Mouse (Mus musculus) forebrain, embryonic 10.5 days (tissue): ENCODE measurements around the gene Cpne9. TPM values are rescaled to one million over a fixed set of nuclear protein-coding genes. Genes with fewer than 3 reads are reported as not detected.
A peak's percentile ranks its signal among the peaks of the same experiment; 100 is the strongest.

ENCODE experiments used
- DNase-seq: peaks from one replicate; pipeline ENCODE4 v3.0.0-alpha.2; 2017; ENCODE audit warnings: low spot score; ENCODE audit errors: extremely low spot score
- H3K27ac ChIP-seq: fragments of 300-500 bp; sonication (generic); 2 replicates; pipeline ENCODE4 v1.5.1; 2016; ENCODE audit warnings: mild to moderate bottlenecking
- H3K27me3 ChIP-seq: fragments of 300-500 bp; sonication (generic); 2 replicates; pipeline ENCODE4 v1.6.1; 2016; ENCODE audit warnings: mild to moderate bottlenecking; ENCODE audit not compliant: poor library complexity, severe bottlenecking
- H3K36me3 ChIP-seq: fragments of 300-500 bp; sonication (generic); replicated peaks from 2 replicates; pipeline ENCODE4 v1.6.1; 2016; ENCODE audit warnings: mild to moderate bottlenecking, moderate library complexity
- H3K4me1 ChIP-seq: fragments of 300-500 bp; sonication (generic); 2 replicates; pipeline ENCODE4 v1.6.1; 2016
- H3K4me3 ChIP-seq: fragments of 300-500 bp; sonication (generic); 2 replicates; pipeline ENCODE4 v1.5.1; 2016; ENCODE audit warnings: mild to moderate bottlenecking, moderate library complexity
- H3K9me3 ChIP-seq: fragments of 300-500 bp; sonication (generic); 2 replicates; pipeline ENCODE4 v1.6.1; 2016; ENCODE audit warnings: mild to moderate bottlenecking, moderate library complexity
- WGBS: fragments of 180-500 bp; shearing (Covaris S2); methylation state at CpG from one replicate; pipeline ENCODE4 v1.1.7; 2016; 5-methylcytosine and 5-hydroxymethylcytosine counted together
- polyA plus RNA-seq: library from polyadenylated mRNA; unstranded; fragments of >200 nt; fragmentation: Nextera tagmentation; extraction: Ambion mirVana; gene quantifications from 2 replicates; pipeline ENCODE4 v1.2.1, GENCODE M21; 2016

Cpne9 gene
- polyA plus RNA-seq, 1 experiment from 2014 or later: 0.05 TPM

DNA sequence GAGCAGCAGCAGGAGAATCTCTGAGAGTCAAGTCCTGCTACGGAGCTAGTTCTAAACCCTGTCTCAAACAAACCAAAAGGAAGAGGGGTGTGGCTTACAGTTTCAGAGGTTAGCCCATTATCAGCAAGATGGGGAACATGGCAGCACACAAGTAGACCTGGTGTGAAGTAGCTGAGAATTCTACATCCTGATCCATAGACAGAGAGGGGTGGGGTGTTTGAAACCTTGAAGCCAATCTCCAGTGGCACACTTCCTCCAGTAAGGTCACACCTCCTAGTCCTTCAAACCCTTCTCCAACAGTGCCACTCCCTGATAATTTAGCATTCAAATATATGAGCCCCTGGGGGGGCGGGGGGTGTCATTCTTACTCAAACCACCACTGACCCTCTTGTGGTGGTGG lies 13.9 kb downstream of the Cpne9 start:
- Histone ChIP-seq H3K27me3 (no peaks in the 10 kb centered on the region), H3K36me3 (no peaks in the 10 kb centered on the region), H3K4me3 (no peak overlapping the region), H3K27ac (no peak overlapping the region), H3K4me1 (no peaks in the 10 kb centered on the region), H3K9me3 (no peaks in the 10 kb centered on the region)
- DNase-seq: no peak
- 81% methylated on average over 2 of the region's 2 CpGs for WGBS

GRCm38 (mm10) chr6:113296639-113297038 lies 14.5 kb downstream of the Cpne9 start:
- no peak overlapping the region for H3K27ac ChIP-seq
- no peaks in the 10 kb centered on the region for H3K27me3 ChIP-seq
- H3K4me3 ChIP-seq: no peak overlapping the region
- H3K36me3 ChIP-seq: no peaks in the 10 kb centered on the region
- H3K9me3 ChIP-seq: no peaks in the 10 kb centered on the region
- 73% methylated on average over 4 of the region's 4 CpGs for WGBS
- DNase-seq: no peak
- H3K4me1 ChIP-seq: no peaks in the 10 kb centered on the region

DNA sequence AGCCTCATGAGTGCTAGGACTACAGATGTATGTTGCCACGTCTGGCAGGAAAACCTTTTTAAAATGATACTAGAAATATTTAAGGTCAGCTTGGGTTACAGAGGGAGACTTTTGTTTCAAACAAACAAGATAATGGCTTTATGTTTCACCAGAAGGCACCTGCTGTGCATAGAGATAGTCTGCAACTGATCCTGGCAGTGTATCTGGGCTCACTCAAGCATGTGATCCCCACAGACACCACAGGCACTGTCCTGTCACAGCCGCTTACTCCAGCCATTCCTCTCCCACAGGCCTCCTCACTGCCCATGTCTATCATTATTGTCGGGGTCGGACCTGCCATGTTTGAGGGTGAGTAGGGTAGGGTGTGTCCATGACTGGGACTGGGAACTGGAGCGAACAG lies 19.2 kb downstream of the Cpne9 start:
- peaks cover 7% of the 10 kb centered on the region for H3K4me1 ChIP-seq
- no peak overlapping the region for H3K4me3 ChIP-seq
- no peak overlapping the region for H3K27ac ChIP-seq
- H3K36me3 ChIP-seq: no peaks in the 10 kb centered on the region
- H3K27me3 ChIP-seq: no peaks in the 10 kb centered on the region
- H3K9me3 ChIP-seq: no peaks in the 10 kb centered on the region
- no peak for DNase-seq
- WGBS: 88% methylated on average over 5 of the region's 5 CpGs

DNA sequence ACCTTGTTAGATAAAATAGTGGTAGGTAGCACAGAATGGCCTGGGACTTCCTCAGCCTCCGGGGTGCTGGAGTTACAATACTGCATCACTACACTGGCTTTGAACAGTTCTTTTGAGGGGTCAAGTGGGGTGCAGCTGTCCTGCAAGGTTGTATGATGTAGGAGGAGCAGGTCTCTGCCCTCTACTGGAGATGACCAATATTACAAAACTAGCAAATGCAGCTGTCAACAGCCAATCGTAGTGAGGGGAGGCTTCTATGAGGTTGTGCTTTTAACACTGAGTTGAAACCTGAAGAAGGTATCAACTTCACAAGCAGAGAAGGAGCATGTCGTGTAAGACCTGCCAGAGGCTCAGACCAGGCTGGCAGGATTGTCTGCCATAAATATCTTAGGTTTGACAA lies 20.2 kb downstream of the Cpne9 start:
- Histone ChIP-seq H3K4me1 (peaks cover 7% of the 10 kb centered on the region), H3K36me3 (no peaks in the 10 kb centered on the region), H3K27me3 (no peaks in the 10 kb centered on the region), H3K4me3 (no peak overlapping the region), H3K9me3 (no peaks in the 10 kb centered on the region), H3K27ac (no peak overlapping the region)
- 30% methylated on average over 3 of the region's 3 CpGs for WGBS
- no peak for DNase-seq

DNA sequence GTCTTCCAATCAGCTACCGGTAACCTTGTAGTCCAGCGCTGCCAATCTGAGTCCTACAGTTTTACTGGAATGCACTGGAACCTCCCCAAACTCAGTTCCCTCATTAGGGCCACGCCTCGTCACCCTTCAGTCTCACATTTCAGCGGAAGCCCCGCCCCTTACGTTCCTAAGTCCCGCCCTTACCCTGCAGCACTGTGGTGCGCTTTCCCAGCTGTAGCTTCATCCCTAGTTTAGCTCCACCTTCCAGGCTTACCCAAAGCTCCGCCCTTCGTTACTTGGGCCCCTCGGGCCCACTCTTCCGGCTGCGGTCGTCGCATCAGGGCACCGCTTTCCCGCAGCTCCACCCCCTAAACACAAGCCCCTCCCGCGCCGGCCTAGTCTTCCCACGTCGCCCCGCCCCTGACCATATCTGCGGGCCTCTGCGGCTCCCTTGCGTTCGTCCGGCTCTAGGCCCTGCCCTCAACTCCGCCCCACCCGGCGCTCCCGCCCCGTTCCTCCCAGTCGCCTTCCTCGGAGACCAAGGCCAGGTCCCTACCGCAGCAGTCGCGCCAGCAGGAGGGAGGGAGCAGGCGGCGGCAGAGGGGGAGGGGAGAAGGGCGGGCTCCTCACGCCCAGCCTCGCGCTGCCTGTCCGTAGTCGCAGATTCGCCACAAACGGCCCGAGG lies 24.3 kb downstream of the Cpne9 start:
- Histone ChIP-seq H3K27me3 (no peaks in the 10 kb centered on the region), H3K4me1 (peaks cover 27% of the 10 kb centered on the region), H3K4me3 (peak overlapping the region; percentile 94), H3K36me3 (peaks cover 24% of the 10 kb centered on the region), H3K9me3 (no peaks in the 10 kb centered on the region), H3K27ac (peak overlapping the region; percentile 100)
- under 1% methylated on average over 50 of the region's 50 CpGs for WGBS
- peak; percentile 100 for DNase-seq

DNA sequence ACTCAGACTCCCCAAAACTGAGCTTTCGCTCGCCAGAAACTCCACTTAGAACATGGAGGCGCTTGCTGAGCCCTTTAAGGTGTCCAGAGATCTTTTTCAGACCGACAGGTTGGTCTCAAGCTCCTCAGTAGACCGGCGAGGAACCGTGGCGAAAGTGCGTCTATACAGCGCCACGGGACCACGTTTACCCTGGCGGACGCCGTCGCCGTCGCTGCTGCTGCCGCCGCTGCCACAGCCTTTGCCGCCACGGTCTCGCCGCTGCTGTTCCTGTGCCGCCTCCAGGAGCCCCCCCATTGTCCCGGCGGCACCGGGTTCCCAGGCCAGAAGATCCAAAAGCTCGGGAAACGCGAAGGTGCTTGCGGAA lies 24.9 kb downstream of the Cpne9 start, which contains the start of gene Brpf1:
Gene Brpf1, plus strand, starts transcription at position 152 of the 364 bp plus-strand sequence.
- peaks cover 29% of the 10 kb centered on the region for H3K36me3 ChIP-seq
- peak within 1 kb of the TSS; percentile 100 for H3K27ac ChIP-seq
- H3K9me3 ChIP-seq: no peaks in the 10 kb centered on the region
- peak within 1 kb of the TSS; percentile 94 for H3K4me3 ChIP-seq
- peaks cover 27% of the 10 kb centered on the region for H3K4me1 ChIP-seq
- H3K27me3 ChIP-seq: no peaks in the 10 kb centered on the region
- under 1% methylated on average over 32 of the region's 32 CpGs for WGBS
- no peak for DNase-seq

DNA sequence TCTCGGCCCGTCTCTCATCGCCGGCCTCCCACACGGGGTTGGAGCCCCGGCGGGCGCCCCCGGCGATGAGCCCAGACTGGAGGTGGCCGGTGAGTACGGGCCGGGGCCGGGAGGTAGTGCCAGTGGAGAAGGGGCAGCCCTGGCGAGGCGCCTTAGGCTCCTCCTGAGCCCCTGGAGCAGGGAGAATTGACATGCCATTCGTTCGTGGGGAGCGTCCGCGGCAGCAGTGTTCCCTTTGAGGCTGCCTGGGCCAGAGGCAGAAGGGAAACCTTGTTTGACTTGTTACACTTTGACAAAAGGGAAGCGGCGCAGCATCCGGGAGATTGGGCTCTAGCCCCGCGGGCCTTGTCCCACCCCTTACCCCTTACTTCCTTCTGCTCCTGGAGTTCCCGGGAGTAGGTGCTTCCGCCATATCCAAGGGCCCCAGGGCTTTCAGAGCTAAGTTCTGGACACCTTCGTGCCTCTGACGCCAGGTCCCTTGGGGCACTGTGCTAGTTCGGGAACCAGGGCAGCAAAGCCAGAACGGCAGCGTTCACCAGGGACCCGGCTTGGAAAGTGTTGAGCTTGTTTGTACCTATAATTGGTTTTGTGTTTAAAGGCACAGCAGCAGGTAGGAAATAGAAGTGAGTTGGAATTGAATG lies 25.5 kb downstream of the Cpne9 start:
- H3K9me3 ChIP-seq: no peaks in the 10 kb centered on the region
- peaks cover 36% of the 10 kb centered on the region for H3K36me3 ChIP-seq
- H3K27ac ChIP-seq: peak overlapping the region; percentile 100
- H3K27me3 ChIP-seq: no peaks in the 10 kb centered on the region
- peak overlapping the region; percentile 94 for H3K4me3 ChIP-seq
- WGBS: under 1% methylated on average over 34 of the region's 34 CpGs
- peak; percentile 47 for DNase-seq
- H3K4me1 ChIP-seq: peaks cover 27% of the 10 kb centered on the region

GRCm38 (mm10) chr6:113308141-113308540 lies 26.0 kb downstream of the Cpne9 start:
- peak overlapping the region; percentile 94 for H3K4me3 ChIP-seq
- DNase-seq: no peak
- H3K27ac ChIP-seq: peak overlapping the region; percentile 100
- no peaks in the 10 kb centered on the region for H3K9me3 ChIP-seq
- WGBS: 40% methylated on average over 5 of the region's 5 CpGs
- H3K4me1 ChIP-seq: peaks cover 27% of the 10 kb centered on the region
- no peaks in the 10 kb centered on the region for H3K27me3 ChIP-seq
- H3K36me3 ChIP-seq: peaks cover 41% of the 10 kb centered on the region

- Histone ChIP-seq H3K27me3 (no peaks in the 10 kb centered on the region), H3K4me1 (no peaks in the 10 kb centered on the region), H3K27ac (no peak overlapping the region), H3K36me3 (peaks cover 100% of the 10 kb centered on the region), H3K4me3 (no peak overlapping the region), H3K9me3 (no peaks in the 10 kb centered on the region)
- DNase-seq: no peak
- 96% methylated on average over 3 of the region's 3 CpGs for WGBS
Measured at GRCm38 (mm10) chr6:113315972-113316371, 33.9 kb downstream of the Cpne9 start.

GRCm38 (mm10) chr6:113326533-113327315 lies 44.6 kb downstream of the Cpne9 start, which contains the start of gene Ogg1:
Gene Ogg1 (plus strand): TSS chr6:113326972.
- DNase-seq: peak; percentile 98
- H3K27ac ChIP-seq: peak within 1 kb of the TSS; percentile 89
- peaks cover 69% of the 10 kb centered on the region for H3K36me3 ChIP-seq
- H3K4me1 ChIP-seq: peaks cover 23% of the 10 kb centered on the region
- H3K4me3 ChIP-seq: peak within 1 kb of the TSS; percentile 74
- under 1% methylated on average over 52 of the region's 52 CpGs for WGBS
- no peaks in the 10 kb centered on the region for H3K9me3 ChIP-seq
- no peaks in the 10 kb centered on the region for H3K27me3 ChIP-seq

DNA sequence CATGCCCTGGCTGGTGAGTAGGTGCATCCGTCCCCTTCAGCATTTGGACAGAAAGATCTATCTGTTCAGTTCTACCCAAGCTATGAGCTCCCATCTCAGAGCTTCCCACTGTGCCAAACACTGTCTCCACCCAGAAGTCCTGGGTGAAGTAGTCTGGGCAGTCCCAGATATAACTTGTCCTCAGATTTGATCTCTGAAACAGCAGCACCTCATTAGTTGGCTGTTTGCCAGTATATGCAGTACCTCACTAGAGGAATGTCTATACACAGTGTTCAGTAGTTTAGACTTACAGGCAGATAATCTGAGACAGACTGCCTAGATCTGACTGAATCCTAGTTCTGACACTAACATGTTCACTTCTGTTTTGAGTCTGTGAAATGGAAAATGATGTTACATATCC lies 47.3 kb downstream of the Cpne9 start:
- Histone ChIP-seq H3K36me3 (peaks cover 67% of the 10 kb centered on the region), H3K9me3 (no peaks in the 10 kb centered on the region)

DNA sequence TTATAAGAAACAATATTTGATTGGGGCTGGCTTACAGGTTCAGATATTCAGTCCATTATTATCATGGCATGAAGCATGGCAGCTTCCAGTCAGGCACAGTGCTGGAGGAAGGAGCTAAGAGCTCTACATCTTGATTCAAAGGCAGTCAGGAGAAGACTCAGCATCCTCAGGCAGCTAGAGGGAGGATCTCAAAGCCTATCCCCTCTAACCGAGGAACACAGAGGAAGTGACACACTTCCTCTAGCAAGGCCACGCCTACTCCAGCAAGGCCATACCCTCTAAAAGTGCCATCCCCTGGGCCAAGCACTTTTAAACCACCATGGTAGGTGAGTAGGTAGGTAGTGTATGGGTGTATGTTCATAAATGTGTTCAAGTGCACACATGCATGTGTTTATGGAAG lies 48.4 kb downstream of the Cpne9 start:
- Histone ChIP-seq H3K9me3 (no peaks in the 10 kb centered on the region), H3K27ac (no peak overlapping the region), H3K36me3 (peaks cover 67% of the 10 kb centered on the region), H3K4me3 (no peak overlapping the region), H3K4me1 (peaks cover 20% of the 10 kb centered on the region), H3K27me3 (no peaks in the 10 kb centered on the region)
- no peak for DNase-seq
- WGBS: 61% methylated on average over 2 of the region's 2 CpGs

More for the DNA sequence above, 47.3 kb downstream of the Cpne9 start:
- WGBS: 90% methylated on average over 1 of the region's 1 CpGs
- no peak overlapping the region for H3K27ac ChIP-seq
- no peak for DNase-seq
- H3K4me3 ChIP-seq: no peak overlapping the region
- no peaks in the 10 kb centered on the region for H3K27me3 ChIP-seq
- peaks cover 23% of the 10 kb centered on the region for H3K4me1 ChIP-seq

DNA sequence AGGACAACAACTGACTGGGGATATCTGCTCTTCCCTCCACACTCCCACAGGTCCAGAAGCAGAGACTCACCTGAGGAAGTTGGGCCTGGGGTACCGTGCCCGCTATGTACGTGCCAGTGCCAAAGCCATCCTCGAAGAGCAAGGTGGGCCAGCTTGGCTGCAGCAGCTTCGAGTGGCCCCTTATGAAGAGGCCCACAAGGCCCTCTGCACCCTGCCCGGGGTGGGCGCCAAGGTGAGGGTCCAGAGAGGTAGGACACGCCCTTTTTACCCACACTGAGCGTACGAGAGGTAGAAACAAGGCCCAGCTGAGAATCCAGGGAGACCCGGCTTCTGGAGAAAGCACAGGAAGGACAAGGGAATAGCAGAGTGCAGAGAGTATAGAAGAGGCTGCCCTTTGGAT lies 49.6 kb downstream of the Cpne9 start:
- no peaks in the 10 kb centered on the region for H3K9me3 ChIP-seq
- H3K27ac ChIP-seq: no peak overlapping the region
- peaks cover 11% of the 10 kb centered on the region for H3K4me1 ChIP-seq
- H3K27me3 ChIP-seq: no peaks in the 10 kb centered on the region
- WGBS: 93% methylated on average over 11 of the region's 11 CpGs
- DNase-seq: no peak
- peaks cover 73% of the 10 kb centered on the region for H3K36me3 ChIP-seq
- H3K4me3 ChIP-seq: no peak overlapping the region
